Mouse (Mus musculus) erythroblast, embryonic 14.5 days (primary cell): ENCODE results near the gene Dirc2.

Experiments
- GATA1 ChIP-seq: IDR thresholded peaks from 2 replicates; pipeline ENCODE4 v1.6.1; 2012; ENCODE audit warnings: low read length, inconsistent platforms, mixed read lengths
- TAL1 ChIP-seq: IDR thresholded peaks from 3 replicates; pipeline ENCODE4 v1.6.1; 2012; ENCODE audit warnings: low read length, inconsistent platforms, mixed read lengths

- TF ChIP-seq TAL1 (no peak), GATA1 (no peak)
These were observed 104.3 kb downstream of the Dirc2 start for GRCm38 (mm10) chr16:35664847-35665246.
